Mouse (Mus musculus): ENCODE measurements around the gene Zfp941. TPM values are rescaled to one million over a fixed set of nuclear protein-coding genes. Genes with fewer than 3 reads are reported as not detected.

Gene Zfp941
- 0.06 and 0.10 TPM in 2 replicates for polyA plus RNA-seq (2012; rRNA removed)
- polyA plus RNA-seq (2014; fragmentation: Nextera tagmentation; extraction: Ambion mirVana), result 0.10 and 0.25 TPM in 2 replicates

DNA sequence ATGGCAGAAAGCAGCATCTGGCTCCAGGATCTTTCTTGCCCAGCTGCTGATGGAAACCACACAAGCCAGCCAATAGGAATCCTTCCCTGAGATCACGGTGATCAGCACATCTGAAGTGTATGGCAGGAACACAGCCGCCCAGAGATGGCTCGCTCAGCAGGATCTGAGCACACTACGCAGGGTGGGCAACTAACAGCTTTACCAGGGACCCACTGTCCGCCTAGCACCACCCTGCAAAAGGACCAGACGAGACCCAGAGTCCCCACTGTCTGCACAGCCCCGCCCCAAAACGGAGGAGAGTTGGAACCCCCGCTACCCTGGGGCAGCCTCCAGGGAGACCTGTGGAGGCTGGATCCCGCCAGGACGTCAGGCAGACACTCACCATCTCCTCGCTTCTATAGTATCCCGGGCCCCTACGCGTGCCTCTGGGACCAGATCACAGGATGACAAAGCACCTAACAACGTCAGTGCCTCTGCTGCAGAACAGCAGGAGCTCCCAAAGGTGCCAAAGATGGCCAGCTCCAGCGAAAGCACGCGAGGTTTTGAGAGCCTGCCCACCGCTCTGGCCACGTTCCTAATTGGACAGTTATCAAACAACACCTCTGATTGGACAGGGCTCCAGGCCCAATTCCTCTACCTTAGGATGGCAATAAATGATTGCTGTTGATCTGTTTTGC is at the start of gene Zfp941:
Gene Zfp941 (minus strand): TSS at position 526 of the 677 bp plus-strand sequence.
- peak; percentile 14 to 24 (median 15) for DNase-seq (ENCODE audit: low read depth in 3 of 3, low spot score in 3 of 3)
- 4% methylated on average over 21 of the region's 21 CpGs for WGBS (ENCODE audit: insufficient replicate concordance)
- ATAC-seq (ENCODE audit: insufficient read depth), result peak; percentile 69
- Histone ChIP-seq H3K4me2 (ENCODE audit: low read depth) (peak within 1 kb of the TSS; percentile 61), H3K27ac (no peak within 1 kb of the TSS), H3K9me3 (ENCODE audit: control insufficient read depth, low read length) (no peaks in the 10 kb centered on the region), H3K4me1 (replicated peaks; ENCODE audit: control insufficient read depth in 2 of 2, insufficient read depth in 2 of 2, low read length in 1 of 2) (no peaks in the 10 kb centered on the region), H3K4me3 (ENCODE audit: insufficient read depth in 1 of 2, low read depth in 2 of 2, low read length in 2 of 2) (peak within 1 kb of the TSS; percentile 45 to 52), H3K9ac (replicated peaks) (no peak within 1 kb of the TSS), H3K36me3 (replicated peaks; ENCODE audit: control insufficient read depth, insufficient read depth, low read depth) (no peaks in the 10 kb centered on the region), H3K27me3 (ENCODE audit: control insufficient read depth, insufficient read depth, low read length) (no peaks in the 10 kb centered on the region)
- TF ChIP-seq CTCF (IDR thresholded peaks at IDR 0.05; ENCODE audit: low read depth), result no peak
- no peak for TF ChIP-seq EP300 (IDR thresholded peaks at IDR 0.05; ENCODE audit: low read depth)

DNA sequence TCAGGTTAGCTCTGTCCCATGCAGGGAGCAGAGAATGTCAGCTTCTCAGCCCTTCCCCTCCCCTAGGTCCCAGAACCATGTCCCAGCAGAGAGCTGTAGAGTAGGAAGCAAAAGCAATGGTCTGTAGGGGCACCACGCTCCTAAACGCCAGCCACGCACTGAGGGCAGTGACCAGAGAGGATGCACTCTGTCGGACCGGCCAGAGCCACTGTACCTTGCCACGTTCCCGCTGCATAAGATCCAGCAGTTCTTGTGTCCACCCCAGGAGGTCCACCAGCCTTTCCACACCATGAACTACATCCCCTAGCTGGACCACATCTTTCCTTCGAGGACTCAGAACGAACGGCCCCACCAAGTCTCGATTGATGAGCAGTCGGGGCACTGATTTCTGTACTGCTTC is 42.8 kb upstream of the Zfp941 start:
- Histone ChIP-seq H3K27me3 (ENCODE audit: control insufficient read depth, insufficient read depth, low read length) (no peaks in the 10 kb centered on the region), H3K36me3 (replicated peaks; ENCODE audit: control insufficient read depth, insufficient read depth, low read depth) (peaks cover 18% of the 10 kb centered on the region), H3K4me1 (replicated peaks; ENCODE audit: control insufficient read depth in 2 of 2, insufficient read depth in 2 of 2, low read length in 1 of 2) (no peaks in the 10 kb centered on the region), H3K27ac (no peak overlapping the region), H3K9me3 (ENCODE audit: control insufficient read depth, low read length) (no peaks in the 10 kb centered on the region), H3K9ac (replicated peaks) (no peak overlapping the region), H3K4me3 (ENCODE audit: insufficient read depth in 1 of 2, low read depth in 2 of 2, low read length in 2 of 2) (no peak overlapping the region), H3K4me2 (ENCODE audit: low read depth) (no peak overlapping the region)
- TF ChIP-seq CTCF (IDR thresholded peaks at IDR 0.05; ENCODE audit: low read depth) (no peak), EP300 (IDR thresholded peaks at IDR 0.05; ENCODE audit: low read depth) (no peak)
- ATAC-seq (ENCODE audit: insufficient read depth) (no peak), DNase-seq (ENCODE audit: low read depth in 3 of 3, low spot score in 3 of 3) (no peak)
- 84% methylated on average over 12 of the region's 12 CpGs for WGBS (ENCODE audit: insufficient replicate concordance)

DNA sequence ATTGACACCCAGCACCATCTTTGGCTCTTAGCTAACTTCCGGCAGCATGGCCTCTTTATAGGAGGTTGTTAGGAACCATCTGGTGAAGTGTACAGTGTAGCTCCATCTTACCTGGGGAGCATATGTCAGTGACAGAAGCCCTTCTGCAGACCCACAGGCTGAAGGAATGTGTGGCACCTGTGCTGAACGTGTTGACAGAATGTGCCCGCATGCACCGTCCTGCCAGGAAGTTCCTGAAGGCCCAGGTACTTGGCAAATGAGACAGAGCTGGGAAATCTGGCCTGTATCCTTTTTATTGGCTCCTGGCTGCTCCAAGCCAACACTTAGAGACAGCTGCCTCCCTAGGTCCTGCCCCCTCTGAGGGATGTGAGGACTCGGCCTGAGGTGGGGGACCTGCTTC is 38.8 kb upstream of the Zfp941 start:
- H3K4me1 ChIP-seq (replicated peaks; ENCODE audit: control insufficient read depth in 2 of 2, insufficient read depth in 2 of 2, low read length in 1 of 2), result peaks cover 7 to 9% of the 10 kb centered on the region in 2 experiments
- no peaks in the 10 kb centered on the region for H3K27me3 ChIP-seq (ENCODE audit: control insufficient read depth, insufficient read depth, low read length)
- H3K27ac ChIP-seq, result no peak overlapping the region
- ATAC-seq (ENCODE audit: insufficient read depth) (no peak), DNase-seq (ENCODE audit: low read depth in 3 of 3, low spot score in 3 of 3) (no peak)
- no peaks in the 10 kb centered on the region for H3K9me3 ChIP-seq (ENCODE audit: control insufficient read depth, low read length)
- WGBS (ENCODE audit: insufficient replicate concordance), result 82% methylated on average over 5 of the region's 5 CpGs
- H3K4me3 ChIP-seq (ENCODE audit: insufficient read depth in 1 of 2, low read depth in 2 of 2, low read length in 2 of 2), result no peak overlapping the region
- no peak overlapping the region for H3K4me2 ChIP-seq (ENCODE audit: low read depth)
- peaks cover 18% of the 10 kb centered on the region for H3K36me3 ChIP-seq (replicated peaks; ENCODE audit: control insufficient read depth, insufficient read depth, low read depth)
- TF ChIP-seq EP300 (IDR thresholded peaks at IDR 0.05; ENCODE audit: low read depth), result no peak
- no peak for TF ChIP-seq CTCF (IDR thresholded peaks at IDR 0.05; ENCODE audit: low read depth)
- H3K9ac ChIP-seq (replicated peaks), result no peak overlapping the region

DNA sequence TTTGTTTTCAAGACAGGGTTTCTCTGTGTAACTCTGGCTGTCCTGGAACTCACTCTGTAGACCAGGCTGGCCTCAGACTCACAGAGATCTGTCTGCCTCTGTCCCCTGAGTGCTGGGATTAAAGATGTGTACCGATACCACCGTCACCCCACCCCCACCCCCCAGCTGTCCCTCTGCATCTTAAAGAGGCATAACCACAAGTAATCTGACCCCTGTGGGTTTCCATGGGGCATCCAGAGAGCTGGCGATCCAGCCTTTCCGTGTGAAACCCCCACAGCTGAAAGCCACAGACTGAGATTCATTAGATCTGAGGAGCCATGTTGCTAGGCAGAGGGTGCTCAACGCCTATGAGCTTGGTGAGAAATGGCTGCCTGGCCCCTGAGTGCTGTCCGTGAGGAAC is 38.0 kb upstream of the Zfp941 start:
- peaks cover 18% of the 10 kb centered on the region for H3K36me3 ChIP-seq (replicated peaks; ENCODE audit: control insufficient read depth, insufficient read depth, low read depth)
- no peak for TF ChIP-seq CTCF (IDR thresholded peaks at IDR 0.05; ENCODE audit: low read depth)
- TF ChIP-seq EP300 (IDR thresholded peaks at IDR 0.05; ENCODE audit: low read depth), result no peak
- no peak overlapping the region for H3K4me3 ChIP-seq (ENCODE audit: insufficient read depth in 1 of 2, low read depth in 2 of 2, low read length in 2 of 2)
- no peak overlapping the region for H3K27ac ChIP-seq
- H3K9ac ChIP-seq (replicated peaks), result no peak overlapping the region
- no peaks in the 10 kb centered on the region for H3K9me3 ChIP-seq (ENCODE audit: control insufficient read depth, low read length)
- DNase-seq (ENCODE audit: low read depth in 3 of 3, low spot score in 3 of 3) (no peak), ATAC-seq (ENCODE audit: insufficient read depth) (no peak)
- WGBS (ENCODE audit: insufficient replicate concordance), result 67% methylated on average over 6 of the region's 6 CpGs
- peaks cover 11 to 15% of the 10 kb centered on the region in 2 experiments for H3K4me1 ChIP-seq (replicated peaks; ENCODE audit: control insufficient read depth in 2 of 2, insufficient read depth in 2 of 2, low read length in 1 of 2)
- H3K4me2 ChIP-seq (ENCODE audit: low read depth), result no peak overlapping the region
- no peaks in the 10 kb centered on the region for H3K27me3 ChIP-seq (ENCODE audit: control insufficient read depth, insufficient read depth, low read length)

DNA sequence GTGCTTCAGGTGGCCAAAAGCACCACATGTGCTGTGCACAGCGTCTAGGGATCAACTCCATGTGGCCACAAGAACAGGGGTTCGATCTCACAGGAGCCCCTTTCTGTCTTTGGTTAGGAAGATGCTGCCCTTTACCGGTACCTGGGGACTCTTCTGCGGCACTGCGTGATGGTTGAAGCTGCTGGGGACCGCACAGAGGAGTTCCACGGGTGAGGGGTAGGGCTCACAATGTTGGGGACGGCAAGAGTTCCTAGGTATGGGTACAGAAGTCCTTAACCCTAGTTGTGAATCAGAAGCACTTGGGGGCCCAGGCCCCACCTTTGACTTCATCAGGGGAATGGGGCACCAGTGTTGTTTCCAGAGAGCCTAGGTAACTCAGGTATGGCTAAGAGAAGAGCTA is 36.8 kb upstream of the Zfp941 start:
- Histone ChIP-seq H3K4me3 (ENCODE audit: insufficient read depth in 1 of 2, low read depth in 2 of 2, low read length in 2 of 2) (peak overlapping the region in 1 of 2 experiments; percentile 93; a peak in 1 of 4 replicates), H3K36me3 (replicated peaks; ENCODE audit: control insufficient read depth, insufficient read depth, low read depth) (peaks cover 27% of the 10 kb centered on the region), H3K9me3 (ENCODE audit: control insufficient read depth, low read length) (no peaks in the 10 kb centered on the region), H3K4me2 (ENCODE audit: low read depth) (peak overlapping the region; percentile 86), H3K27me3 (ENCODE audit: control insufficient read depth, insufficient read depth, low read length) (no peaks in the 10 kb centered on the region), H3K4me1 (replicated peaks; ENCODE audit: control insufficient read depth in 2 of 2, insufficient read depth in 2 of 2, low read length in 1 of 2) (peaks cover 11 to 17% of the 10 kb centered on the region in 2 experiments), H3K27ac (no peak overlapping the region), H3K9ac (replicated peaks) (no peak overlapping the region)
- TF ChIP-seq EP300 (IDR thresholded peaks at IDR 0.05; ENCODE audit: low read depth) (no peak), CTCF (IDR thresholded peaks at IDR 0.05; ENCODE audit: low read depth) (no peak)
- 89% methylated on average over 8 of the region's 8 CpGs for WGBS (ENCODE audit: insufficient replicate concordance)
- DNase-seq (ENCODE audit: low read depth in 3 of 3, low spot score in 3 of 3) (no peak), ATAC-seq (ENCODE audit: insufficient read depth) (no peak)

All from liver, embryonic 14.5 days (tissue).